Mouse (Mus musculus) Patski (cell line): Measurements from ENCODE around the gene Aebp2. TPM values are rescaled to one million over a fixed set of nuclear protein-coding genes. Genes with fewer than 3 reads are reported as not detected.
"Not testable (repeated sequence)": the region's sequence is repeated elsewhere in the genome, so short reads cannot be mapped to it uniquely, and the experiment has no call there.

Experiments used
- ATAC-seq: fragments of 100-300 bp; one replicate; pipeline ENCODE4 v1.8.0; 2021
- CTCF ChIA-PET: fragments of 350-600 bp; sonication (Branson Sonifier 250); formaldehyde crosslinking; loops from one replicate; lab custom pipeline; 2022; ENCODE audit warnings: inconsistent platforms; lab: Charles Lee
- POLR2A ChIA-PET: fragments of 350-600 bp; sonication (Branson Sonifier 250); formaldehyde crosslinking; loops from one replicate; lab custom pipeline; 2022; ENCODE audit warnings: antibody characterized with exemption, inconsistent platforms; lab: Charles Lee
- DNase-seq: peaks from one replicate; pipeline ENCODE4 v3.0.0-alpha.2; 2011; ENCODE audit warnings: low read depth, low spot score
- H3K27me3 ChIP-seq: fragments of 371-371 bp; one replicate; pipeline ENCODE4 v1.5.1; 2021
- CTCF ChIP-seq: fragments of 100-300 bp; IDR thresholded peaks from one replicate; pipeline ENCODE4 v1.5.1; 2021
- in situ Hi-C: fragments of 300-500 bp; cut with MboI; formaldehyde crosslinking; loops from 3 replicates; pipeline ENCODE4 v1.11.1; 2018; ENCODE audit warnings: low pct_unique_long_range_greater_than_20kb, mixed read lengths
- polyA plus RNA-seq: library from polyadenylated mRNA; unstranded; gene quantifications from one replicate; pipeline ENCODE4 v1.2.3, GENCODE M21; 2021

Gene Aebp2
- polyA plus RNA-seq, 1 experiment from 2014 or later = 68.5 TPM

GRCm38 (mm10) chr6:140649812-140650211, 27.3 kb downstream of the Aebp2 start:
- POLR2A ChIA-PET = no interaction called here
- no peak for TF ChIP-seq CTCF
- DNase-seq (no peak), ATAC-seq (no peak)
- in situ Hi-C loops = no loop called here
- CTCF ChIA-PET = no interaction called here
- no peaks in the 10 kb centered on the region for H3K27me3 ChIP-seq

DNA sequence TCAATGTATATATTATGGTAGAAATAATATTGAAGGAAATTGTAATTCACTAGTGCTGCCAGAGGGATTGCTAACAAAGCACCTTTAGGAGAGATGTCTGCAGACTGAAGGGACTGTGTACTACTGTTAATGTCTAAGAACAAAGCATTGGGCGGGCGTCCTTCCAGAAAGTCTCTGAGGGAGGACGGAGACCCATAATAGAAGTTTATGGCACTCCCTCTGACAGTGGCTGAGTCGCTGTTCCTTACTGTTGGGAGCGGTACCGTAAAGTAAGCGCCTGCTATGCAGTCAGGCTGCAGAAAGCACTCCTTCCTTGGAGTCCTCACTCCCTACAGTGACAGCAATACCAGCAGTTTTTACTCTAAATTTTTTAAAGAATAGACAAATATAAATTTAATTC, 29.5 kb downstream of the Aebp2 start:
- no peak for TF ChIP-seq CTCF
- no peak for DNase-seq
- CTCF ChIA-PET = no interaction called here
- POLR2A ChIA-PET = no interaction called here
- H3K27me3 ChIP-seq = no peaks in the 10 kb centered on the region
- ATAC-seq = no peak
- in situ Hi-C loops = no loop called here

GRCm38 (mm10) chr6:140655451-140655850, 33.0 kb downstream of the Aebp2 start:
- ChIA-PET CTCF (no interaction called here), POLR2A (no interaction called here)
- TF ChIP-seq CTCF = no peak
- in situ Hi-C loops = no loop called here
- H3K27me3 ChIP-seq = no peaks in the 10 kb centered on the region
- ATAC-seq (no peak), DNase-seq (no peak)

GRCm38 (mm10) chr6:140656991-140657390, 34.5 kb downstream of the Aebp2 start:
- ChIA-PET POLR2A (no interaction called here), CTCF (no interaction called here)
- DNase-seq (no peak), ATAC-seq (no peak)
- in situ Hi-C loops = no loop called here
- no peak for TF ChIP-seq CTCF
- H3K27me3 ChIP-seq = no peaks in the 10 kb centered on the region

DNA sequence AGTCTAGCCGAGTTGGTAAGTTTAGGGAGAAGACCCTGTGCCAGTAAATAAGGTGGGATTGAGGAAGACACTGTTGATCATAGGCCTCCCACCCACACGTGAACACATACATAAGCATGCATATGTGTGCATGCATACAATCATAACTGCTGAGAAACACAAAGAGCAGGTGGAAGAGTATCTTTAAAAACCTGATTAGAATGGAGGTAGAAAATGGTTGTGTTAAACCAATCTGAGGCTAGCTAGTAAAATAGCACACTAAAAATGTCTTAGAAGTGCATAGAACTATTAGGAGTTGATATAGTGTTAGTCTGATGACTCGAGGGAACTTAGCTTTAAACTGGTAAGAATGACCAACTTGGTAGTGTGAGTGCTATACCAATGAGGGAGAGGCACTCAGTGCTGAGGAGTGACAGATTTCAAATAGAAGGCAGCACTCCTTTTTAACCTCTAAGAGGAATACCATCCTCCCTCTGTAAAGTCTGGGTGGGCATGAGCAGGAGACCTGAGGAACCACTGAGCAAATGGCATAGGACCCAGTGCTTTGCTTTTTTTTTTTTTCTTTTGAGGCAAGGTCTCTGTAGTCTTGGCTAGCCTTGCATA, 35.6 kb downstream of the Aebp2 start:
- CTCF ChIA-PET = interaction anchor here (0.8 kb wide), 1 partner anchor 16 kb away, joined by 3 read pairs; no protein-coding TSS in a partner anchor
- ATAC-seq = no peak
- TF ChIP-seq CTCF = no peak
- no peaks in the 10 kb centered on the region for H3K27me3 ChIP-seq
- POLR2A ChIA-PET = no interaction called here
- DNase-seq = no peak
- in situ Hi-C loops = no loop called here

DNA sequence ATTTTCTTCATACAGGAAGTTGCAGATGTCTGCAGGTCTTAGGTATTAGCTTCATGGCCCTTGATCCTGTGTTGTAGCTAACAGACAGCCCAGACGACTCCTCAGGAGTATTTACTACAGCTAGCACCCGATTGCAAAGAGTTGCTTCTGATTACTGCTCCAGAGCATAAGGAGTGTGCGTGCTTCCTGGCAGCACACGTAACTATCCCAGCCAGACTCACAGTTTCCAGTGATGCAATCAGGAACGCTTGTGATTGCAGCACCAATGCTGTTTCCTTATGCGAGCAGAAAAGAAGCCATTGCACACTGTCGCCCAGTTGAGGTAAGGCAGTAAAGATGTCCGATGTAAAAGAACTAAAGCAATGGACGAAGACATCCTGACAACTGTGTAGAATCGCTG, 38.6 kb downstream of the Aebp2 start:
- in situ Hi-C loops = no loop called here
- POLR2A ChIA-PET = no interaction called here
- no peak for ATAC-seq

DNA sequence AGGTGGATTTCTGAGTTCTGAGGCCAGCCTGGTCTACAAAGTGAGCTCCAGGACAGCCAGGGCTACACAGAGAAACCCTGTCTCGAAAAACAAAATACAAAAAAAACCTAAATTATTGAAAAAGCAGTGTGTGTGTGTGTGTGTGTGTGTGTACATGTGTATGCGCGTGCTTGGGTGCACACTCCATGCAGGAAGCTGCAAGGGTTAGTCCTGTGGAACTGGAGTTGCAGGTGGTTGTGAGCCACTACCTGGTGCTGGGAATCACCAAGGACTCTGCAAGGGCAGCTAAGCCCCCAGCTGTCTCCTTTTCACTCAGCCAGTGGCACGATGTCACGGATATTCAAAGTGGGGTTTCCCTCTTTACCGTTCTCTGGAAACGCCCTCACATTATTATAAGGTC, 39.3 kb downstream of the Aebp2 start:
- ATAC-seq (no peak), DNase-seq (no peak)
- POLR2A ChIA-PET = no interaction called here
- no peaks in the 10 kb centered on the region for H3K27me3 ChIP-seq
- CTCF ChIA-PET = interaction anchor here (1.0 kb wide), 1 partner anchor 9 kb away, joined by 3 read pairs; no protein-coding TSS in a partner anchor
- TF ChIP-seq CTCF = no peak
- in situ Hi-C loops = no loop called here

More for the DNA sequence above, 38.6 kb downstream of the Aebp2 start:
- H3K27me3 ChIP-seq = no peaks in the 10 kb centered on the region
- CTCF ChIA-PET = no interaction called here
- no peak for DNase-seq
- TF ChIP-seq CTCF = no peak

DNA sequence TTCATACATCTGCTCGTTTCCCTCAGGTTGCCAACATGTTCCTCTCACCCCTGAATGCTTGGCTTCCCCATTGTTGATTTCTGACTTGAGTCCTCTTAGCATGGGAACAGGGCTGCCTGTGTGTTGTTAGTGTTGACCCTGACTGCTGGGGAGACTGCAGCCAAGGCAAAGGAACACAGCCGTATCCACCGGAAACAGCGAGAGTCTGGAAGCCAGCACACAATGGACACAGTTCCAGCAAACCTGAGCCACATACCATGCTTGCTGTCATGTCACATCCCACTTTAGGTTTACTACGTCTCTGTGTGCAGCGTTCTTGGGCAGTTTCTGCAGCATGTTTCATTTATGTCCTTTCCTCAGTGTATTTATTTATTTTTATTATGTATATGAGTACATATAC, 39.8 kb downstream of the Aebp2 start:
- DNase-seq = no peak
- POLR2A ChIA-PET = no interaction called here
- no peak for TF ChIP-seq CTCF
- in situ Hi-C loops = no loop called here
- no peak for ATAC-seq
- no peaks in the 10 kb centered on the region for H3K27me3 ChIP-seq
- CTCF ChIA-PET = interaction anchor here (1.0 kb wide), 2 partner anchors 10 to 45 kb away, joined by 3 read pairs; no protein-coding TSS in a partner anchor

DNA sequence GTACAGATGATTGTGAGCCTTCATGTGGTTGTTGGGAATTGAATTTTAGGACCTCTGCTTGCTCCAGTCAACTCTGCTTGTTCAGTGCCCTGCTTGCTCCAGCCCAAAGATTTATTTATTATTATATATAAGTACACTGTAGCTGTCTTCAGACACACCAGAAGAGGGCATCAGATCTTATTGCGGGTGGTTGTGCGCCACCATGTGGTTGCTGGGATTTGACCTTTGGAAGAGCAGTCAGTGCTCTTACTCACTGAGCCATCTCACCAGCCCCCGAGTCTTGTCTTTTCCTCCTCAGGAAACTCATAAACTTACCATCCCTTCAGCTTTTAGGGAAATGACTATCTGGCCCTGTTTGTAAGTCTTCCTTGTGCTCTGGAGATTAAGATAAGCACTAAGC, 40.2 kb downstream of the Aebp2 start:
- CTCF ChIA-PET = interaction anchor here (1.0 kb wide), 2 partner anchors 10 to 44 kb away, joined by 3 read pairs; no protein-coding TSS in a partner anchor
- ATAC-seq, POLR2A ChIA-PET, DNase-seq, in situ Hi-C loops, H3K27me3 ChIP-seq: not testable (repeated sequence)
- TF ChIP-seq CTCF = peak; percentile 55

DNA sequence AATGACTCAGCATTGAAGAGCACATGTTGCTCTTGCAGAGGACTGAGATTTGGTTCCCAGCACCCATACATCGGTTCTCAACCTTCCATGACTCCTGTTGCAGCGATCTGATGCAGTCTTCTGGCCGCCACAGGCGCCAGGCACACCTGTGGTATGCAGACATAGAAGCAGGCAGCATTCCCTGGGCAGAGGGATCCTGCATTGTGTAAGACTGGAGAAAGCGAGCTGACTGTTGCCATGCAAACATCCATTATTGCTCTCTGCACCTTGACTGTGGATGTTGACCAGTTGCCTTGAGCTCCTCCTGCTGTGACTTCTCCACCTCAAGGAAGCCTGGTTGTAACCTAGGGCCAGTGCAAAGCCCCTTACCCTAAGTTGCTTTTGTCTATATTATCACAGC, 42.1 kb downstream of the Aebp2 start:
- TF ChIP-seq CTCF = no peak
- ChIA-PET CTCF (no interaction called here), POLR2A (no interaction called here)
- no peaks in the 10 kb centered on the region for H3K27me3 ChIP-seq
- no peak for DNase-seq
- in situ Hi-C loops = no loop called here
- no peak for ATAC-seq

DNA sequence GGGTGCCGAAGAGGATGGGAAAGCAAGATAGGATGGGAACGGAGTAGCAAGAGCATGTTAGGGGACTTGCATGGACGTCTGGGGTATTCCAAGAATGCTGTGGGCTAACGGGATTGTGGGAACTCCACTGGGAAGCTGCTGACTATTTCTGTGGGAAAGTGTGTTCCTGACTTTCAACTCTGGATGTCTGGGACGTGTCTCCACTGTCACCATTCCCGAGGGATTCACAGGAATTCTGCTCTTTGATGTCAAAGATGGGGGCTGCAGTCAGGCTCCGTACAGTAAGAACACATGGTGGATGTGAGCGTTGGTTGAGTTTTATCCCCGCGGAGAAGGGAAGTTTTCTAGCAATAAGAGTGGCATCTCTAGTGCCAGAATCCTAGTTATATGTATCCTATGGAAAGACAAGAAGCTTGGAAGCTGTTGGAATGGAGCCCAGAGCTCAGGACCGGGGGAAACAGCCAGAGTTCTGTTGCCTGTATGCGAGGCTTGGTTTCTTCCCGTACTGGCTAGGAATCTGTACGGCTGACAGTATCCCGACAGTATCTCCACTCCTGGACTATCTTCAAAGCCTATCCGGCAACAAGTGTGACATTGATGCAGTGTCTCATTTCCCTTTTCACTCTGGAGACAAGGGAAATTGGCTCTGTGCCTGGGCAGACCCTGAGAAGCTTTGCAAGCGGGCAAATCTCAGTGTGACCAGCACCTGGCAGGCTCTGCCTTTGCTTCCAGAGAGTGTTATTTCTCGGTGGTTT, 44.2 kb downstream of the Aebp2 start:
- in situ Hi-C loops = no loop called here

More for the DNA sequence above, 44.2 kb downstream of the Aebp2 start:
- POLR2A ChIA-PET = no interaction called here
- DNase-seq = no peak
- TF ChIP-seq CTCF = no peak
- ATAC-seq = no peak
- H3K27me3 ChIP-seq = no peaks in the 10 kb centered on the region
- CTCF ChIA-PET = interaction anchor here (0.9 to 1.0 kb wide), 2 partner anchors 28 to 46 kb away, joined by 3 read pairs; no protein-coding TSS in a partner anchor
